Mouse (Mus musculus) ES-E14 (cell line): ENCODE results near the gene Tcp11x2. TPM values are rescaled to one million over a fixed set of nuclear protein-coding genes. Genes with fewer than 3 reads are reported as not detected.

Experiments used
- DNase-seq: peaks from one replicate; pipeline ENCODE4 v3.0.0-alpha.2; 2013; ENCODE audit warnings: low read depth, low spot score
- H3K27ac ChIP-seq: 2 replicates; pipeline ENCODE4 v1.5.1; 2012; ENCODE audit warnings: low read depth, mild to moderate bottlenecking, low read length, moderate library complexity, mixed read lengths; ENCODE audit not compliant: poor library complexity, insufficient read depth, severe bottlenecking
- H3K36me3 ChIP-seq: 2 replicates; pipeline ENCODE4 v1.6.1; 2012; ENCODE audit warnings: mild to moderate bottlenecking, low read length, moderate library complexity, mixed read lengths; ENCODE audit not compliant: control insufficient read depth, poor library complexity, insufficient read depth, severe bottlenecking
- H3K4me1 ChIP-seq, 2 experiments: fragments of 150-350 bp in 1 of 2; sonication (generic) in 1 of 2; 2 replicates each; pipeline ENCODE4 v1.6.1; 2012; ENCODE audit warnings: low read length in 2 of 2, mild to moderate bottlenecking in 1 of 2, mixed read lengths in 1 of 2; ENCODE audit not compliant: control insufficient read depth in 2 of 2, insufficient read depth in 2 of 2, poor library complexity in 1 of 2
- H3K4me3 ChIP-seq, 2 experiments: fragments of 150-350 bp in 1 of 2; sonication (generic) in 1 of 2; 2 replicates each; pipeline ENCODE4 v1.5.1; 2012; ENCODE audit warnings: low read length in 2 of 2, low read depth in 1 of 2, mild to moderate bottlenecking in 1 of 2, mixed read lengths in 1 of 2; ENCODE audit not compliant: insufficient read depth in 1 of 2, poor library complexity in 1 of 2, severe bottlenecking in 1 of 2
- H3K9ac ChIP-seq: 2 replicates; pipeline ENCODE4 v1.6.1; 2012; ENCODE audit warnings: low read depth, mild to moderate bottlenecking, low read length, mixed read lengths; ENCODE audit not compliant: poor library complexity, insufficient read depth, severe bottlenecking
- H3K9me3 ChIP-seq: fragments of 150-350 bp; sonication (generic); 2 replicates; pipeline ENCODE4 v1.6.1; 2012; ENCODE audit warnings: low read depth, mild to moderate bottlenecking, low read length; ENCODE audit not compliant: control insufficient read depth, insufficient read depth
- CHD2 ChIP-seq: IDR thresholded peaks from 2 replicates; pipeline ENCODE4 v1.6.1; 2014; ENCODE audit warnings: mild to moderate bottlenecking, low read depth, low read length, inconsistent platforms
- HCFC1 ChIP-seq: IDR thresholded peaks from 2 replicates; pipeline ENCODE4 v1.6.1; 2012; ENCODE audit warnings: low read length, inconsistent platforms, borderline replicate concordance; ENCODE audit not compliant: insufficient read depth
- MAFK ChIP-seq: IDR thresholded peaks from 2 replicates; pipeline ENCODE4 v1.6.1; 2014; ENCODE audit warnings: mild to moderate bottlenecking, low read depth, low read length, inconsistent platforms; ENCODE audit not compliant: insufficient read depth
- ZC3H11A ChIP-seq: IDR thresholded peaks from 2 replicates; pipeline ENCODE4 v1.6.1; 2012; ENCODE audit warnings: low read depth, mild to moderate bottlenecking, inconsistent platforms, low read length, borderline replicate concordance
- ZNF384 ChIP-seq: IDR thresholded peaks from 2 replicates; pipeline ENCODE4 v1.6.1; 2012; ENCODE audit warnings: low read depth, low read length, inconsistent platforms
- in situ Hi-C, 2 experiments: fragments of 600-800 bp; cut with MboI; formaldehyde crosslinking; loops; one replicate each; pipeline ENCODE4 v1.15.1; 2025; ENCODE audit warnings: low sequenced_read_pairs in 2 of 2, inconsistent platforms in 1 of 2; ENCODE audit not compliant: unreplicated experiment in 2 of 2
- total RNA-seq: library from RNA; depleted of rRNA; stranded (reverse); fragments of 300-350 nt; gene quantifications from 2 replicates; pipeline ENCODE4 v1.2.3, GENCODE M21; 2012; rRNA removed

Tcp11x2 gene
- total RNA-seq, 1 experiment, result 0.67 TPM

GRCm38 (mm10) chrX:135681858-135682257 is 11.7 kb downstream of the Tcp11x2 start:
- TF ChIP-seq ZC3H11A (no peak), HCFC1 (no peak), MAFK (no peak), CHD2 (no peak), ZNF384 (no peak)
- H3K4me3 ChIP-seq, result no peak overlapping the region
- H3K36me3 ChIP-seq, result no peaks in the 10 kb centered on the region
- no peaks in the 10 kb centered on the region for H3K9me3 ChIP-seq
- no peaks in the 10 kb centered on the region for H3K4me1 ChIP-seq
- no peak for DNase-seq
- H3K9ac ChIP-seq, result no peak overlapping the region
- no peak overlapping the region for H3K27ac ChIP-seq
- in situ Hi-C loops, result no loop called here

DNA sequence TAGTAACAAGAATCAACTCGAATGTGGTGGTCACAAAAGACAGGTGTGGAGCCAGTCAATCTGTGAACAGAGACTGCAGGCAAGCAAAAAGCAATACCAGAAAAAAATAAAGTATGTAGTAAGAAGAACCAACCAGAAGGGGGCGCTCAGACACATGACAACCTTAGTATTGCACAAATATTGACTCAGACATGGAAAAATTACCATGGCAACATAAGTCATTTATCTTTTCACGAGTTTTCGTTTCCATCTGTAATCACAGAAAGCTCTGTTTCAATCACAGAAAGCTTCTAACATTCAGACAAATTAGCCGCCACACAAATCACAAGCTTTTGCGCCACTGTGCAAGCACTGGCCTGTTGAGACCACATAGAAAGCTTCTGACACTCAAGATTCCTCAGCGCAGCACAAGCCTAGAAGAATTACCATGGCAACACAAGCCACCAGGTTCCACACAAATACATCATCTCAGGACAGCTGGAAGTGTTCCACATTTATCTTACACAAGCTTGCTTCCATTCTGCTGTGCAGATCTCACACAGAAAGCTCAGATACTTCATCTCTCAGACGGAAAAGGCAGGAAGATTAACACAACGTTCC is 41.3 kb downstream of the Tcp11x2 start:
- in situ Hi-C loops, result no loop called here
- no peak overlapping the region for H3K4me3 ChIP-seq
- H3K4me1 ChIP-seq, result no peaks in the 10 kb centered on the region
- no peak overlapping the region for H3K27ac ChIP-seq
- no peaks in the 10 kb centered on the region for H3K36me3 ChIP-seq
- TF ChIP-seq HCFC1 (no peak), MAFK (no peak), ZC3H11A (no peak), ZNF384 (no peak), CHD2 (no peak)
- no peak overlapping the region for H3K9ac ChIP-seq
- H3K9me3 ChIP-seq, result no peaks in the 10 kb centered on the region
- peak; percentile 8 for DNase-seq

DNA sequence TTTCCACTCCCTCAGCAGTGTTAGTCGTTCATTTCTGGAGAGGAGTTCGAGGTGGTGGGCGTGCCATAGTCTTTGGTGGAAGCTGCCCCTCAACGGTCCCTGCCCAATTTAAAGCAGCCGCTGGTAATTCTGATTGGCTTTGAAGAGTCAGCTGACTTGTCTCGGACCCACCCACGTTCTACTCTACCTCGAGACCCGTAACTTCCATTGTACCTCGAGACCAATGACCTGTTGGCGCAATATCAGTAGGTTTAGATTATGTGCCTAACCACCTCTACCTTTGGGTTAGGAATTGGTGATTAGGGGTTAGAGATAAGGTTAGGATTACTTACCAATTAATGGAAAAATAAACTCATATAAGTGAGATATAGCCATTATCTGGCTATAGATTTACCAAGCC is 66.0 kb downstream of the Tcp11x2 start, which contains the start of gene Prame:
Gene Prame, minus strand, starts transcription at position 101 of the 400 bp plus-strand sequence.
- in situ Hi-C loops, result no loop called here
- no peak for DNase-seq
- Histone ChIP-seq H3K36me3 (no peaks in the 10 kb centered on the region), H3K9ac (no peak within 1 kb of the TSS), H3K27ac (no peak within 1 kb of the TSS), H3K4me3 (no peak within 1 kb of the TSS), H3K9me3 (no peaks in the 10 kb centered on the region), H3K4me1 (no peaks in the 10 kb centered on the region)
- TF ChIP-seq MAFK (no peak), ZC3H11A (no peak), ZNF384 (no peak), HCFC1 (no peak), CHD2 (no peak)

Other genes with a start within 250 kb of the Tcp11x2 start
- gene AV320801, start 199.2 kb downstream of the Tcp11x2 start, total RNA-seq, result 0.21 and 2.0 TPM in 2 replicates
- gene Nxf7, start 95.0 kb downstream of the Tcp11x2 start, total RNA-seq, result 2.8 and 12.7 TPM in 2 replicates
- 0.18 TPM in 1 of 2 replicates, not detected in the other for gene Prame, start 66.1 kb downstream of the Tcp11x2 start, total RNA-seq
- 1.2 TPM in 1 of 2 replicates, not detected in the other for gene Tmsb15a, start 31.5 kb upstream of the Tcp11x2 start, total RNA-seq
- gene Armcx5, start 48.9 kb upstream of the Tcp11x2 start, total RNA-seq, result 6.9 and 10.0 TPM in 2 replicates
- 30.7 and 35.3 TPM in 2 replicates for gene Gprasp1, start 48.9 kb upstream of the Tcp11x2 start, total RNA-seq
- 8.8 and 15.0 TPM in 2 replicates for gene Bhlhb9, start 103.8 kb upstream of the Tcp11x2 start, total RNA-seq
- gene Gprasp2, start 145.2 kb upstream of the Tcp11x2 start, total RNA-seq, result 11.8 and 16.3 TPM in 2 replicates